Mouse (Mus musculus): ENCODE measurements around the gene Hmgn2. TPM values are rescaled to one million over a fixed set of nuclear protein-coding genes. Genes with fewer than 3 reads are reported as not detected.
A peak's percentile ranks its signal among the peaks of the same experiment; 100 is the strongest.

Gene Hmgn2
- polyA plus RNA-seq, 1 experiment from 2014 or later = 2,917 TPM

DNA sequence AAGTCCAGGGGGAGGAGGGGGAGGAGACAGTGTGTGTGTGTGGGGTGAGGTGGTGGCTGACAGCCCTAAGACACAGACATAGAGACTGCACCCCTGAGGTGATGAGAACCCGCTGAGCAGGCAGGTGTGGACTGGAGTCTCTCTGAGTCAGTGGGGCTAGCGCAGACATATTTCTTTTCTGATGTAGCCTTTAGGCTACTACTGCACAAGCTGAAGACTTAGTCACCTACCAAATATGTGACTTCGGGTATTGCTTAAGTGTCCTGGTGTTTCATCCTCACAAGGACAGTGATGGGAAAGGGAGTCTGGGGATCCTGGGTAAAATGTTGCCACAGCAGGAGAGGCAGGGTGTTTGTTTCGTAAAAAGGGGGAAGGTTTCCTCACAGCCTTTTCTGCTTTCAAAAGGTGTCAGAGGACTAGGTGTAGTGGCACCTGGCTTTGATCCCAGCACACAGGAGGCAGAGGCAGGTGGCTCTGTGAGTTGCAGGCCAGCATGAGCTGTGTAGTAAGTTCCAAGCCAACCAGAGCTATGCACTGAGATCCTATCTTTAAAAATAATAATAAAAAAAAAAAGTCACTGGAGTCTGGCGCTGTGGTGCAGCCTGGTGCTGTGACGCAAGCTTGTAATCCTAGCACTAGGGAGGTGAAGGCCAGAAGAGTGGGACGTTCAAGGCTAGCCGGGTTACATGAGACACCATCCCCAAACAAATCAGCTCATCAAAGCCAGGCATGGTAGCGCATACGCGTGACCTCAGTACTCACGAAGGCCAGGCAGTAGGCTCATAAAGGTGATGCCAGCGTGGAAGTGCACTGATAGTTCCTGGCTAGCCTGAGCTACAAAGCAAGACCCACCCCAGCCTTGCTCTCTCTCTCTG is 27.8 kb downstream of the Hmgn2 start:
- 83% methylated on average over 13 of the region's 13 CpGs for WGBS
- ATAC-seq (ENCODE audit: insufficient read depth, low FRiP score, low TSS enrichment) (no peak), DNase-seq (ENCODE audit: low spot score) (no peak)

GRCm38 (mm10) chr4:133938077-133938476 is 30.4 kb downstream of the Hmgn2 start:
- Histone ChIP-seq H3K4me2 (ENCODE audit: low read depth) (no peak overlapping the region), H3K4me1 (ENCODE audit: control insufficient read depth, insufficient read depth, low read length) (no peaks in the 10 kb centered on the region), H3K36me3 (ENCODE audit: control insufficient read depth, insufficient read depth, low read length) (no peaks in the 10 kb centered on the region), H3K4me3 (ENCODE audit: low read depth, low read length) (no peak overlapping the region), H3K9ac (ENCODE audit: low read length) (no peak overlapping the region), H3K9me3 (ENCODE audit: control insufficient read depth, low read length) (no peaks in the 10 kb centered on the region), H3K27me3 (ENCODE audit: control insufficient read depth, insufficient read depth, low read length) (no peaks in the 10 kb centered on the region), H3K27ac (ENCODE audit: low read depth, low read length) (no peak overlapping the region)
- DNase-seq (ENCODE audit: low spot score) (no peak), ATAC-seq (ENCODE audit: insufficient read depth, low FRiP score, low TSS enrichment) (no peak)
- WGBS = 58% methylated on average over 2 of the region's 2 CpGs

More for the DNA sequence above, 27.8 kb downstream of the Hmgn2 start:
- H3K9ac ChIP-seq (ENCODE audit: low read length) = no peak overlapping the region
- no peaks in the 10 kb centered on the region for H3K36me3 ChIP-seq (ENCODE audit: control insufficient read depth, insufficient read depth, low read length)
- H3K4me3 ChIP-seq (ENCODE audit: low read depth, low read length) = no peak overlapping the region
- no peaks in the 10 kb centered on the region for H3K27me3 ChIP-seq (ENCODE audit: control insufficient read depth, insufficient read depth, low read length)
- H3K9me3 ChIP-seq (ENCODE audit: control insufficient read depth, low read length) = no peaks in the 10 kb centered on the region
- no peak overlapping the region for H3K4me2 ChIP-seq (ENCODE audit: low read depth)
- H3K4me1 ChIP-seq (ENCODE audit: control insufficient read depth, insufficient read depth, low read length) = no peaks in the 10 kb centered on the region
- no peak overlapping the region for H3K27ac ChIP-seq (ENCODE audit: low read depth, low read length)

- Histone ChIP-seq H3K9ac (ENCODE audit: low read length) (no peak overlapping the region), H3K27me3 (ENCODE audit: control insufficient read depth, insufficient read depth, low read length) (no peaks in the 10 kb centered on the region), H3K4me3 (ENCODE audit: low read depth, low read length) (no peak overlapping the region), H3K4me1 (ENCODE audit: control insufficient read depth, insufficient read depth, low read length) (no peaks in the 10 kb centered on the region), H3K36me3 (ENCODE audit: control insufficient read depth, insufficient read depth, low read length) (no peaks in the 10 kb centered on the region), H3K9me3 (ENCODE audit: control insufficient read depth, low read length) (no peaks in the 10 kb centered on the region), H3K4me2 (ENCODE audit: low read depth) (no peak overlapping the region), H3K27ac (ENCODE audit: low read depth, low read length) (no peak overlapping the region)
- WGBS = 85% methylated on average over 3 of the region's 3 CpGs
- DNase-seq (ENCODE audit: low spot score) (no peak), ATAC-seq (ENCODE audit: insufficient read depth, low FRiP score, low TSS enrichment) (no peak)
These were observed 36.7 kb downstream of the Hmgn2 start for GRCm38 (mm10) chr4:133931785-133932184.

- Histone ChIP-seq H3K4me3 (ENCODE audit: low read depth, low read length) (no peak overlapping the region), H3K4me1 (ENCODE audit: control insufficient read depth, insufficient read depth, low read length) (no peaks in the 10 kb centered on the region), H3K4me2 (ENCODE audit: low read depth) (no peak overlapping the region), H3K9ac (ENCODE audit: low read length) (no peak overlapping the region), H3K27me3 (ENCODE audit: control insufficient read depth, insufficient read depth, low read length) (no peaks in the 10 kb centered on the region), H3K36me3 (ENCODE audit: control insufficient read depth, insufficient read depth, low read length) (no peaks in the 10 kb centered on the region), H3K9me3 (ENCODE audit: control insufficient read depth, low read length) (no peaks in the 10 kb centered on the region), H3K27ac (ENCODE audit: low read depth, low read length) (no peak overlapping the region)
- DNase-seq (ENCODE audit: low spot score) = peak; percentile 17
- ATAC-seq (ENCODE audit: insufficient read depth, low FRiP score, low TSS enrichment) = no peak
- 12% methylated on average over 10 of the region's 10 CpGs for WGBS
These were observed 37.1 kb downstream of the Hmgn2 start for GRCm38 (mm10) chr4:133931349-133931748.

- WGBS = 40% methylated on average over 7 of the region's 7 CpGs
- DNase-seq (ENCODE audit: low spot score) = no peak
- H3K27me3 ChIP-seq (ENCODE audit: control insufficient read depth, insufficient read depth, low read length) = no peaks in the 10 kb centered on the region
- H3K27ac ChIP-seq (ENCODE audit: low read depth, low read length) = no peak overlapping the region
- H3K4me2 ChIP-seq (ENCODE audit: low read depth) = no peak overlapping the region
- H3K36me3 ChIP-seq (ENCODE audit: control insufficient read depth, insufficient read depth, low read length) = no peaks in the 10 kb centered on the region
- H3K4me3 ChIP-seq (ENCODE audit: low read depth, low read length) = no peak overlapping the region
- no peak for ATAC-seq (ENCODE audit: insufficient read depth, low FRiP score, low TSS enrichment)
- no peaks in the 10 kb centered on the region for H3K9me3 ChIP-seq (ENCODE audit: control insufficient read depth, low read length)
- H3K9ac ChIP-seq (ENCODE audit: low read length) = no peak overlapping the region
- no peaks in the 10 kb centered on the region for H3K4me1 ChIP-seq (ENCODE audit: control insufficient read depth, insufficient read depth, low read length)
These were observed 39.2 kb downstream of the Hmgn2 start for GRCm38 (mm10) chr4:133929278-133929670.

DNA sequence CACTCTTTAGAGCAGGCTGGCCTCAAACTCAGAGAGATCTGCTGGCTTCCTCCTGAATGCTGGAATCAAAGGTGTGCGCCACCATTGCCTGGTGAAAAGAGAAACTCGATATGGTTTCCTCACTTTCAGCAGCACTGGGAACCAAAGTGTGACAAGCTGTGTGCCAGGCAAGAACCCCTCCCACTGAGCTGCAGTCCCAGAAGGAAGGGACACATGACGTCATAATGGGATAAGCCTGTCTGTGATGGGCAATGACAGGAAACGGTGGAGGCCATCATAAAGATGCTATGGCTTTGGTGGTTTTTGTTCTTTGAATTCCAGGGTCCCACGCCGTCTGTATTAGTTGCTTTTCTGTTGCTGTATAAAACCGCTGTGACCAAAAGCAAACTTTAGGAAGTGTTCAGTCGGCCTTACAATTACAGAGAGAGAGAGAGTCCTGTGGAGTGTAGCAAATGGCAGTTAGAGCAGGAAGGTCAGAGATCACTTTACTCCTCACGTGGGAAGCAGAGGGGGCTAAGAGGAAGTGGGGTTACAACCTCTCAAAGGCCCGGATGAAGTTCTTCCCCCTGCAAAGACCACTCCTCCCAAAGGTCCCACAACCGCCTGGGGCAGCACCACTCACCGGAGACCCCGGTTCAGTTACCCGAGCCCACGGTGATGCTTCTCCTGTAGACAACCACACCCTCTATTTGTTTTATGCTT is 39.7 kb downstream of the Hmgn2 start:
- H3K4me3 ChIP-seq (ENCODE audit: low read depth, low read length) = no peak overlapping the region
- H3K9me3 ChIP-seq (ENCODE audit: control insufficient read depth, low read length) = no peaks in the 10 kb centered on the region
- no peak overlapping the region for H3K27ac ChIP-seq (ENCODE audit: low read depth, low read length)
- H3K9ac ChIP-seq (ENCODE audit: low read length) = no peak overlapping the region
- no peak for DNase-seq (ENCODE audit: low spot score)
- WGBS = 54% methylated on average over 15 of the region's 15 CpGs
- no peaks in the 10 kb centered on the region for H3K4me1 ChIP-seq (ENCODE audit: control insufficient read depth, insufficient read depth, low read length)
- H3K27me3 ChIP-seq (ENCODE audit: control insufficient read depth, insufficient read depth, low read length) = no peaks in the 10 kb centered on the region
- ATAC-seq (ENCODE audit: insufficient read depth, low FRiP score, low TSS enrichment) = no peak
- no peak overlapping the region for H3K4me2 ChIP-seq (ENCODE audit: low read depth)
- H3K36me3 ChIP-seq (ENCODE audit: control insufficient read depth, insufficient read depth, low read length) = no peaks in the 10 kb centered on the region

DNA sequence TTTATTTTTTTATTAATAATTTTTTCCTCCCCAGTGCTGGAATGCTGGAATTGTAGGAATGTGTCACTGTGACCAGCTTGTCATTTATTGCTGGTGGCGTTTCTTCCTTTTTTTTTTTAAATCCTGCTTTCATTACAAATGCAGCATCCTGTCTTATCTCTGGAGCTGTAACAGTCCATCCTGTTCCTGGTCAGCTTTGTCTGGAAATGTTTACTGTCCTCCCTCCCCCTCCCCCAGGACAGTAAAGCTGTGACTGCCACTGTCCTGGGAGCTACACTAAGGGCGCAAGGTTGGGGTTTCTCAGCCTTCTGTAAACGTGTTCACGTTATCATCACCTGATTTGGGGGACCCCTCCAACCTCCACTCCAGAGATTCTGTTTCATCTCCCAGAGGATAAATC is 43.2 kb downstream of the Hmgn2 start:
- no peak overlapping the region for H3K4me3 ChIP-seq (ENCODE audit: low read depth, low read length)
- ATAC-seq (ENCODE audit: insufficient read depth, low FRiP score, low TSS enrichment) (no peak), DNase-seq (ENCODE audit: low spot score) (no peak)
- no peaks in the 10 kb centered on the region for H3K27me3 ChIP-seq (ENCODE audit: control insufficient read depth, insufficient read depth, low read length)
- H3K4me1 ChIP-seq (ENCODE audit: control insufficient read depth, insufficient read depth, low read length) = no peaks in the 10 kb centered on the region
- no peaks in the 10 kb centered on the region for H3K9me3 ChIP-seq (ENCODE audit: control insufficient read depth, low read length)
- H3K27ac ChIP-seq (ENCODE audit: low read depth, low read length) = no peak overlapping the region
- no peak overlapping the region for H3K9ac ChIP-seq (ENCODE audit: low read length)
- H3K4me2 ChIP-seq (ENCODE audit: low read depth) = no peak overlapping the region
- H3K36me3 ChIP-seq (ENCODE audit: control insufficient read depth, insufficient read depth, low read length) = no peaks in the 10 kb centered on the region
- 86% methylated on average over 4 of the region's 4 CpGs for WGBS

DNA sequence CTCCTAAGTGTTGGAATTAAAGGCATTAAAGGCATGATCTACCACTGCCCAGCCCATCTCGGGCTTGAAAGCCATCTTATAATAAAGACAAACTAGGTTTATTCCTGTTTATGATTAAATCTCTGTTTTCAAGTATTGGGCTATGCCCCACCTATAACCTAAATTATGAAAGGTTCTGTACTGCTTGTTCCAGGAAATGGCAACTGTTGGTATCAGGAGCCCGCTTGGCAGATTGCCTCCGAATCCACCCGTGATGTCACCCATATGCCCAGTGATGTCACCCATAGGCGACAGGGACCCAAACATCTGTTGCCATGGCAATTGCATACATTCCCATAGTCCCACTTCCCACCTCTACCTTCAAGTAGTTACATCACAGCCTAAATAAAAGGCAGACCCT is 44.7 kb downstream of the Hmgn2 start:
- DNase-seq (ENCODE audit: low spot score) (no peak), ATAC-seq (ENCODE audit: insufficient read depth, low FRiP score, low TSS enrichment) (no peak)
- Histone ChIP-seq H3K4me2 (ENCODE audit: low read depth) (no peak overlapping the region), H3K4me1 (ENCODE audit: control insufficient read depth, insufficient read depth, low read length) (no peaks in the 10 kb centered on the region), H3K4me3 (ENCODE audit: low read depth, low read length) (no peak overlapping the region), H3K36me3 (ENCODE audit: control insufficient read depth, insufficient read depth, low read length) (no peaks in the 10 kb centered on the region), H3K9me3 (ENCODE audit: control insufficient read depth, low read length) (no peaks in the 10 kb centered on the region), H3K27ac (ENCODE audit: low read depth, low read length) (no peak overlapping the region), H3K9ac (ENCODE audit: low read length) (no peak overlapping the region), H3K27me3 (ENCODE audit: control insufficient read depth, insufficient read depth, low read length) (no peaks in the 10 kb centered on the region)
- 94% methylated on average over 5 of the region's 5 CpGs for WGBS
